Mouse (Mus musculus) megakaryocyte, adult 5-6 weeks (primary cell): Measurements from ENCODE around the gene Trim50. TPM values are rescaled to one million over a fixed set of nuclear protein-coding genes. Genes with fewer than 3 reads are reported as not detected.
A peak's percentile ranks its signal among the peaks of the same experiment; 100 is the strongest.

Experiments
- ATAC-seq: 2 replicates; pipeline ENCODE4 v1.8.0; 2016; ENCODE audit warnings: mild to moderate bottlenecking, inconsistent platforms; ENCODE audit not compliant: poor library complexity, severe bottlenecking
- total RNA-seq, 2 experiments: library from RNA; stranded (forward) in 1 of 2; stranded (reverse) in 1 of 2; fragments of 153-499, 151-499 nt in 1 of 2; fragments of 221-1000, 200-1000 nt in 1 of 2; gene quantifications; 2 replicates each; pipeline versions ENCODE4 v1.2.3 to v1.2.4; 2015 to 2017

Trim50 gene
- not detected in 2 replicates for total RNA-seq (2015)
- not detected in 2 replicates for total RNA-seq (2017)

GRCm38 (mm10) chr5:135352995-135353394 is at the start of gene Trim50:
Gene Trim50 (plus strand): TSS chr5:135353295.
- no peak for ATAC-seq

DNA sequence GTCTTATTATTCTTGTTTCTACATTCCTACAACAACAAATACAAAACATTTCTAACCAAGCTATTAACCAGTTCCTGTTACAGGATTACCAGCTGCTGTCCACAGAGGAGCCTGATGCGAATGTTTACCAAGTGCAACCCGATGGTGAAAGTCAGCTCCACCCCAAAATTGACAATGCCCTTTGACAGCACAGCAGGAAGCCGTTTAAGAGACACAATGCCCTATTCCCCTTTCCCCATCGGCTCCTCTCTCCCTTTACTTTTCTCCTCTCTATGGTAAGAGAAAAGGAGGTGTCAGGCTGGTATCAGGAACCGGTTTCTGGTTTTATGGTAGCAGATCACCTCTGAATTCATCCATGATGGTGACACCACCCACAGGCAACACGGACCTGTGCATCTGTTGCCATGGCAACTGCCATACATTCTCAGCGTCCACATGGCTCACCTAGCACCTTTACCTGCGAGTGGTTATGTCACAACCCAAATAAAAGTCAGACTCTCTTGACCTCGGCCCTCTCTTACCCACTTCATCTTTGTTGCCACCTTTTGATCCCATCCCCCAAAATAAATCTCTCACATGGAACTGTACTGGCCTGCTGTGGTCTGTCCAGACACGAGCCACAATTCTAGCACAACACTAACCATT is 46.7 kb upstream of the Trim50 start:
- ATAC-seq = no peak

DNA sequence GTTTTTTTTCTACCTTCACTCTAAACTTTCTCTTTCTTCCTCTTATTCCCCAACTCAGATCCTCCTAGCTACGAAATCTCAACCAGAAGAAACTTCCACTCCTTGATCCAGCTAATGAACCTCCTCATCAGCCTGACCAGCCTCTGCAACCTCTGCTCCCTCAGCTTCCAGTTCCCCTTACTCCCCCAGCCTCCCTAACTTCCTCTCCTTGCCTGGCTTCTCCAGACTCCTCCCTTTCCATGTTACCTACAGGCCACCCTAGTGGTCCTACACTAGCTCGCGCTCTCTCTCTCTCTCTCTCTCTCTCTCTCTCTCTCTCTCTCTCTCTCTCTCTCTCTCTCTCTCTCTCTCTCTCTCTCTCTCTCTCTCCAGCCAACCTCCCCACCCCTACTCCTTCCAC is 36.9 kb upstream of the Trim50 start:
- ATAC-seq = no peak

GRCm38 (mm10) chr5:135319856-135320255 is 33.2 kb upstream of the Trim50 start:
- no peak for ATAC-seq

DNA sequence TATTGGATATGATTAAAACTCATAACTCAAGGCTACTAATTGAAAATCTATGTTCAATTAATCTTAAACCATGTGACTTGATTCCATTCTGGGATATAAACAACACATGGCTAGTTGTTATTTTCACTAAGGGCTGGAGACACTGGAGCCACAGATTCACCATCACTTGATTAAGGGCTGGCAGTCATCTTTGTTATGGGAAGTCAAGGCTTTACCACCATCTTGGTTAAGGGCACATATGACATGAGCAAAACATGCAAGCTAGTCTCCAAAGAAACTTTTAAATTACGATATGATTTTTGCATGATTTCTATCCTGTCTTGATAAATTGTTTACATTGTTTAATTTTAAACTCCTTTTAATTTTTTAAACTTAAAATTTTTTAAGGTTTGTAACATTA is 30.9 kb upstream of the Trim50 start:
- no peak for ATAC-seq

DNA sequence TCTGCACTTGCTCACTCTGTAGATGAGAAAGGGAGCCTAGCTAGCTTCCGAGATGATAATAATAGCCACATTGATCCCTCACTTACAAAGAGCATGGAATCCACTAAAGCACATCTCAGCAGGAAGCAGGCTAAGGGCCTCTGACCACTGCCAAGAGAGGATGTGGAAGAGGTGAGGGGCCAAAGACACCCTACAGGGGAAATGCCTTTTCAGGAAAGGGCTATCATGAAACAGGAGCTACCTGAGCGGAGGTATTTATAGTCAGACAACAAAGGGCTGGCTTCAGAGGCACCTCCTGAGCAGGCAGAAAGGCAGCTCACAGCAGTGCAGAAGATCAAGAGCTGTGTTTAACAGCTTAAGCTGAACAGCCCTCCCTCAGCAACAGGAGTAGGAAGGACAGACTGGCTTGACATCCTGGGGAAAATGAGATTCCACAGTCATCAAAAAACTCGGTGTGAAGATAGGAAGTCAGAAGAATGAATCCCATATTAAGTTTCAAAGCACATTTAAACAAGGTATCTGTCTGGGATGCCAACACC is 26.9 kb upstream of the Trim50 start:
- ATAC-seq = no peak

DNA sequence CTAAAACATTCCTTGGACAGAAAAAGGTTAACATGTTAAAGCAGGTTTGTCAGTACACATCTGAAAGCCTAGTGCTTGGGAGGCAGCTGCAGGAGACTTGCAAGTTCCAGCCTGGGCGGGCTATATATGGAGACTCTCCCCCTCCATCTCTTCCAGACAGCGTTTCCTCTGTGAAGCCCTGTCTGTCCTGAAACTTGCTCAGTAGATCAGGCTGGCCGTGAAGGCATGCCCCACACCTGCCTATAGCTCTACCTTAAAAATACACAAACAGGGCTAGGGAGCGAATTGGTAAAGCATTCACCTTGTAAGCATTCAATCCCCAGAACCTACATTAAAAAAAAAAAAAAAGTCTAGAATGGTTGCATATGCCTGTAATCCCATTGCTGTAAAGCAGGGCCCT is 23.6 kb upstream of the Trim50 start:
- ATAC-seq = no peak

- no peak for ATAC-seq
Measured at GRCm38 (mm10) chr5:135330201-135330600, 22.9 kb upstream of the Trim50 start.

DNA sequence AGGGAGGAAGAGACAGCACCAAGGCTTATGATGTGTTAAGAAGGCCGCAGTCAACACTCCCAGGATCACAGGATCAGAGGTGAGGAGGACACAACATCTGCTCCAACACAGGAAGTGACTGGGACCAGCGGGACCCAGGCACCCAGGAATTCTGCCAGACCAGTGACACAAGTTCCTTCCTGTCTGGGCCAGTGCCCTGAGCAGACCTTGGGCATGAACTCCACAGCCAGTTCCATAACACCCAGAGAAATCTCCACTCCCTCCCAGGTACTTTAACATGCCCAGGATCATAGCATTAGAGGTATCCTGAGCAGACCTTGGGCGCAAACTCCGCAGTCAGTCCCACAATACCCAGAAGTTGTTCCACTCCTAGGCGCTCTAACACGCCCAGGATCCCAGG is 21.9 kb upstream of the Trim50 start:
- ATAC-seq = no peak

GRCm38 (mm10) chr5:135337575-135337974 is 15.5 kb upstream of the Trim50 start:
- ATAC-seq = no peak

DNA sequence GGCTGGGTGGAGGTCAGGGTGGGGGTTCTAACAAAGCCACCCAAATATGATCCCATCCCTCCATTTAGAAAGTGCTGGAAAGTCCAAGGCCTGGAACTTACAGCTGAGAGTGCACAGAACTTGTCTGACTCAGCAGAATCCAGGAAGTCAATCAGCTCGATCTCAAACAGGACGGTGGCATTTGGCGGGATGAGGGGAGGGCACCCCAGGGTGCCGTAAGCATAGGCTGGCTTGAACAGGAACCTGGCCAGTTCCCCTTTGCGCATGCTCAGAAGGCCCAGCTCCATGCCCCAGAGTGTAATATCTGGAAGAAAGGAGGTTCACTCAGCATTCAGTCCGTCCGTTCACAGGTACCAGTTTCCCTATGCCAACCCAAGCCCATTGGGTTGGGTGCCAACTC is 7.1 kb upstream of the Trim50 start:
- ATAC-seq = 0 out of 2 replicates have a peak, but pooled peaks have one; percentile 45

GRCm38 (mm10) chr5:135346430-135346829 is 6.7 kb upstream of the Trim50 start:
- ATAC-seq = no peak

GRCm38 (mm10) chr5:135347511-135348011 is 5.5 kb upstream of the Trim50 start:
- ATAC-seq = no peak

- ATAC-seq = no peak
Measured at GRCm38 (mm10) chr5:135349862-135350261, 3.2 kb upstream of the Trim50 start, which contains the start of gene Fkbp6. Gene Fkbp6 (minus strand): TSS chr5:135350044.

- ATAC-seq = no peak
Measured at GRCm38 (mm10) chr5:135351606-135352005, 1.5 kb upstream of the Trim50 start.

DNA sequence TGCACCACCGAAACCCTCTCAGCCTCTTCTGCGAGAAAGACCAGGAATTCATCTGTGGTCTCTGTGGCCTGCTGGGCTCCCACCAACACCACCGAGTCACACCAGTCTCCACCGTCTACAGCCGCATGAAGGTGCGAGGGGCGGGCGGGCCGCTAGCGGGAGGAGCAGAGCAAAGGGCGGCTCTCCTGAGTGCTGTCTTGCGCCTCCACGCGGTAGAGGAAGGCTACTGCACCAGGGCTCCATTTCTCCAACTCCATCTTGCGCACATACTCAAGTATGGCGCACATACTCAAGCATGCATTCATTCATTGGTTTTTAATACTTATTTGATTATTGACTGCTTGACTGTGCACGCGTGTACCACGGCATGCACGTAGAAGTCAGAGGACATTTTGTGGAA is 469 bp downstream of the Trim50 start:
- ATAC-seq = no peak

- no peak for ATAC-seq
Measured at GRCm38 (mm10) chr5:135356090-135356489, 3.0 kb downstream of the Trim50 start.

- no peak for ATAC-seq
Measured at GRCm38 (mm10) chr5:135357556-135357955, 4.5 kb downstream of the Trim50 start.

DNA sequence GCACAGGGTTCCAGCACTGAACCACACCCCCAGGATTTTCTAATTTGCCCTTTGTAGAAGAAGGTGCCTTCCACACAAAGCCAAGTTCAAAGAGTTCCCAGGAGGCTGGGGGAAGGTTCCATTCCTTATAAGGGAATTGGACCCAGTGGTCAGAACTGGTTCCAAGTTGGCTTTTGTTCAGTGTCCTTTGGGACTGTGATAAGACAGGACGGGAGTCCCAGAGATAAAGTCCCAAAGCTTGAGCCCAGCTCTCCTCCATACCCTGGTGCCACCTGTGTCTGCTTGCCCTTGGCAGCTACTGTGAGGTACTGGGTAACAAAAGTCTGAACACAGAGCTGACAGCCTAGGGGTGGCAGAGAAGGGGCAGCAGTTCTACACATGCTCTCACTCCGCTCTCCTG is 6.7 kb downstream of the Trim50 start:
- no peak for ATAC-seq

DNA sequence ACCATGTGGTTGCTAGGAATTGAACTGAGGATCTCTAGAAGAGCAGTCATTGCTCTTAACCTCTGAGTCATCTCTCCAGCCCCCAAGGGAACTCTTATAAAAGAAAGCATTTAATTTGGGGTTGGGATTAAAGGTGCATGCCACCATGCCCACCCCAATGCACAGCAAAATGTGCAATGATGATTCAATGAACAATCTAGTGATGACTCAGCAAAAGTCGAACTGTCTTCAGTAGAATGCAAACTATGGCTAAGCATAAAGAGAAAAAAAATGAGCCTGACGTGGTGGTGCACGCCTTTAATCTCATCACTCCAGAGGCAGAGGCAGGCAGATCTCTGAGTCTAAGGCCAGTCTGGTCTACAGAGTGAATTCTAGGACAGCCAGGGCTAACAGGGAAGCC is 9.5 kb downstream of the Trim50 start:
- no peak for ATAC-seq

DNA sequence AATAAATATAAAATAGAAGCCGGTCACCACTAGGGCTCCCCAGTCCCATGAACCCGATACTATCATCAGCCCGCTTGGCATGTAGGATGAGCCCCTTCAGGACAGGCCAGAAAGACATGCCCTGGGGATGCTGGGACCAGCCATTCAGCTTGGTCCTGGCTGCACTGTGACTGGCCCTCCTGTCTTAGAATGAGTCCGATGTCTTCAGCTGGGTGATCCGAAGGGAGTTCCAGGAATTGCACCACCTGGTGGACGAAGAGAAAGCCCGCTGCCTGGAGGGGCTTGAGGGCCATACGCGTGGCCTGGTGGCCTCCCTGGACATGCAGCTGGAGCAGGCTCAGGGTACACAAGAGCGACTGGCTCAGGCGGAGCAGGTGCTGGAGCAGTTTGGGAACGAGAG is 10.4 kb downstream of the Trim50 start:
- 0 out of 2 replicates have a peak, but pooled peaks have one; percentile 38 for ATAC-seq

GRCm38 (mm10) chr5:135367841-135368240 is 14.7 kb downstream of the Trim50 start:
- ATAC-seq = no peak

GRCm38 (mm10) chr5:135368312-135368711 is 15.2 kb downstream of the Trim50 start:
- ATAC-seq = no peak
